Mouse (Mus musculus) brain, embryonic 14.5 days (tissue): Measurements from ENCODE around the gene Klf5.

Source experiments
- CTCF ChIP-seq: fragments of 200-500 bp; IDR thresholded peaks from 2 replicates; pipeline ENCODE4 v1.5.1; 2012; ENCODE audit warnings: inconsistent platforms, mild to moderate bottlenecking, moderate library complexity, borderline replicate concordance; ENCODE audit not compliant: insufficient read depth, insufficient read length; ENCODE audit errors: extremely low read depth
- POLR2A ChIP-seq: fragments of 200-500 bp; IDR thresholded peaks from 2 replicates; pipeline ENCODE4 v1.6.1; 2012; ENCODE audit warnings: mild to moderate bottlenecking, inconsistent platforms, borderline replicate concordance; ENCODE audit not compliant: poor library complexity, insufficient read depth, insufficient read length, severe bottlenecking; ENCODE audit errors: extremely low read depth

- TF ChIP-seq CTCF (0 out of 2 replicates have a peak, but pooled peaks have one; percentile 7), POLR2A (no peak)
These were observed 561 bp downstream of the Klf5 start for GRCm38 (mm10) chr14:99299022-99299481.
